ENCODE assay signal across 8 mouse cellular contexts in the genomic region with DNA sequence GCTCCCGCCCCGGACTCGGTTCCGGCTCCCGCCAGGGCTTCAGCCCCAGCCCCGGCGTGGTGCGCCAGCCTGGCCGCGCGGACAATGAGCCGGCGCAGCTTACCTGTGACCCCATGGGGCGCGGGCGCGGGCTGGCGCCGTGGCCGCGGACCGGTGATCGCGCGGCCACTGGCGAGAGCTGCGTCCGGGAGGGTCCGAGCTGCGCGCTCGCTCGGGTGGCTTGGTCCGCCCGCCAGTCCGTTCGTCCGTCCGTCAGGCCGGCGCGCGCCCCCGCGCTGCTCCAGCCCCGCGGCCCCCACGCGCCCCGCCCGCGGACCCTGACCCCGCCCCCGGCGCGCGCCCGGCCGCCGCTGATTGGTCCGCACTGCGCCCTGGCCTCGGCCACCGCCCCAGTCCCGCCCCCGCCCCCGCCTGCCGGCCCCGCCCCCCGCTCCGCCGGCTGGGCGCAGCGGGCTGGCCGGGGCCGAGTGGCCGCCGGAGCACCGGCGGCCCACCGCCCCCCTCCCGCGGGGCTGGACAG. TPM values are rescaled to one million over a fixed set of nuclear protein-coding genes. Genes with fewer than 3 reads are reported as not detected.
DNase-seq lines count a peak whose midpoint lies in the region; ATAC-seq lines count a peak whose summit lies in the region.

A gene (minus strand): TSS at position 274 of the 520 bp plus-strand sequence.

- H3K36me3 ChIP-seq in intestine, embryonic 15.5 days: no peaks in the 10 kb centered on the region
- H3K36me3 ChIP-seq in limb, embryonic 11.5 days (ENCODE audit: control insufficient read depth, insufficient read depth, low read length): no peaks in the 10 kb centered on the region
- H3K36me3 ChIP-seq in midbrain, embryonic 11.5 days (ENCODE audit: control insufficient read depth, insufficient read depth, low read length): no peaks in the 10 kb centered on the region

- peak within 1 kb of the TSS; percentile 99 for H3K4me2 ChIP-seq in intestine, embryonic 15.5 days (replicated peaks)
- H3K4me2 ChIP-seq in limb, embryonic 11.5 days (ENCODE audit: low read depth, severe bottlenecking): peak within 1 kb of the TSS; percentile 83
- peak within 1 kb of the TSS; percentile 96 for H3K4me2 ChIP-seq in midbrain, embryonic 11.5 days

- WGBS in intestine, embryonic 15.5 days: under 1% methylated on average over 69 of the region's 83 CpGs
- WGBS in limb, embryonic 11.5 days: under 1% methylated on average over 62 of the region's 83 CpGs
- 1% methylated on average over 41 of the region's 83 CpGs for WGBS in midbrain, embryonic 11.5 days

- intact Hi-C loops in gastrocnemius, postnatal 14 days (cut with DNase I; ENCODE audit: low total_unique reads): no loop called here

- peaks cover 21% of the 10 kb centered on the region for H3K4me1 ChIP-seq in intestine, embryonic 15.5 days (replicated peaks)
- H3K4me1 ChIP-seq in limb, embryonic 11.5 days (ENCODE audit: control insufficient read depth, insufficient read depth, low read length): 0 out of 2 replicates have a peak, but pooled peaks cover 2% of the 10 kb centered on the region
- peaks cover 17% of the 10 kb centered on the region for H3K4me1 ChIP-seq in midbrain, embryonic 11.5 days (ENCODE audit: control insufficient read depth, insufficient read depth, low read length)

- peak within 1 kb of the TSS; percentile 92 for H3K4me3 ChIP-seq in intestine, embryonic 15.5 days (replicated peaks)
- peak within 1 kb of the TSS; percentile 83 for H3K4me3 ChIP-seq in limb, embryonic 11.5 days (ENCODE audit: low read depth, low read length)
- peak within 1 kb of the TSS; percentile 93 for H3K4me3 ChIP-seq in midbrain, embryonic 11.5 days (ENCODE audit: low read depth, low read length)

- peak within 1 kb of the TSS; percentile 72 for H3K27ac ChIP-seq in intestine, embryonic 15.5 days
- H3K27ac ChIP-seq in limb, embryonic 11.5 days (replicated peaks; ENCODE audit: low read depth, low read length): no peak within 1 kb of the TSS
- peak within 1 kb of the TSS; percentile 68 for H3K27ac ChIP-seq in midbrain, embryonic 11.5 days (ENCODE audit: low read depth, low read length)

- H3K9me3 ChIP-seq in intestine, embryonic 15.5 days: no peaks in the 10 kb centered on the region
- H3K9me3 ChIP-seq in limb, embryonic 11.5 days (ENCODE audit: control insufficient read depth, low read length): no peaks in the 10 kb centered on the region
- H3K9me3 ChIP-seq in midbrain, embryonic 11.5 days (ENCODE audit: control insufficient read depth, low read length): no peaks in the 10 kb centered on the region

- H3K27me3 ChIP-seq in intestine, embryonic 15.5 days (replicated peaks): peaks cover 24% of the 10 kb centered on the region
- 0 out of 2 replicates have a peak, but pooled peaks cover 2% of the 10 kb centered on the region for H3K27me3 ChIP-seq in limb, embryonic 11.5 days (ENCODE audit: control insufficient read depth, insufficient read depth, low read length)
- H3K27me3 ChIP-seq in midbrain, embryonic 11.5 days (ENCODE audit: control insufficient read depth, insufficient read depth, low read length): peaks cover 5% of the 10 kb centered on the region; the same call in 1 of the 2 replicates

- DNase-seq in adrenal gland, adult 18-20 months (ENCODE audit: low spot score in 2 of 2): peak; percentile 92 to 95
- DNase-seq in embryo, embryonic 10 days (ENCODE audit: low spot score): peak; percentile 82
- DNase-seq in gastrocnemius, postnatal 14 days: peak; percentile 91
- DNase-seq in limb, embryonic 11.5 days (ENCODE audit: low spot score): peak; percentile 88
- peak; percentile 98 for DNase-seq in midbrain, embryonic 11.5 days (ENCODE audit: low spot score, missing footprints)
- peak; percentile 66 for DNase-seq in skeletal muscle tissue, adult 2 months (ENCODE audit: low read depth, low spot score)
- no peak for DNase-seq in T-cell, adult 2 months (ENCODE audit: low spot score)

- ATAC-seq in intestine, embryonic 15.5 days: peak; percentile 95
- peak; percentile 90 for ATAC-seq in limb, embryonic 11.5 days (ENCODE audit: insufficient number of reproducible peaks, low FRiP score, low TSS enrichment, low read depth)
- ATAC-seq in midbrain, embryonic 11.5 days (ENCODE audit: low FRiP score): peak; percentile 93

- peak within 1 kb of the TSS; percentile 73 for H3K9ac ChIP-seq in intestine, embryonic 15.5 days
- H3K9ac ChIP-seq in limb, embryonic 11.5 days (ENCODE audit: low read length): peak within 1 kb of the TSS; percentile 76
- H3K9ac ChIP-seq in midbrain, embryonic 11.5 days (ENCODE audit: low read length): peak within 1 kb of the TSS; percentile 86

RNA-seq across cellular contexts. Expression of the gene that starts here (rescaled TPM):
- total RNA-seq in adrenal gland, adult 18-20 months (2021): 10 to 100 TPM; 12.0 to 16.2 TPM
- total RNA-seq in gastrocnemius, postnatal 14 days (2021): 1 to 10 TPM; 5.3 to 5.7 TPM
- polyA plus RNA-seq in intestine, embryonic 15.5 days (2015; fragmentation: Nextera tagmentation; extraction: Ambion mirVana): 7.2 and 7.4 TPM in 2 replicates
- polyA plus RNA-seq in limb, embryonic 11.5 days (2014; fragmentation: Nextera tagmentation; extraction: Ambion mirVana): 9.8 and 10.1 TPM in 2 replicates
- polyA plus RNA-seq in midbrain, embryonic 11.5 days (2014; fragmentation: Nextera tagmentation; extraction: Ambion mirVana): 16.2 and 16.5 TPM in 2 replicates
